Mouse (Mus musculus): ENCODE measurements around the gene Pcnx. TPM values are rescaled to one million over a fixed set of nuclear protein-coding genes. Genes with fewer than 3 reads are reported as not detected.

The Pcnx gene
- total RNA-seq, 1 experiment = 24.9 TPM

GRCm38 (mm10) chr12:81861199-81862085, 1.6 kb downstream of the Pcnx start:
- H3K4me3 ChIP-seq (ENCODE audit: insufficient read depth in 1 of 2, low read depth in 1 of 2, low read length in 2 of 2, poor library complexity in 1 of 2, severe bottlenecking in 1 of 2) = peak overlapping the region; percentile 91 to 99
- in situ Hi-C loops (cut with MboI; ENCODE audit: low sequenced_read_pairs in 2 of 2, unreplicated experiment in 2 of 2) = no loop called here
- DNase-seq (ENCODE audit: low read depth, low spot score) = no peak
- TF ChIP-seq MAFK (IDR thresholded peaks at IDR 0.05; ENCODE audit: insufficient read depth, low read depth, low read length) (no peak), HCFC1 (IDR thresholded peaks at IDR 0.05; ENCODE audit: borderline replicate concordance, insufficient read depth, low read length) (no peak), CHD2 (IDR thresholded peaks at IDR 0.05; ENCODE audit: low read depth, low read length) (no peak), ZC3H11A (IDR thresholded peaks at IDR 0.05; ENCODE audit: borderline replicate concordance, low read depth, low read length) (no peak), ZNF384 (IDR thresholded peaks at IDR 0.05; ENCODE audit: low read depth, low read length) (no peak)
- no peak overlapping the region for H3K27ac ChIP-seq (ENCODE audit: insufficient read depth, low read depth, low read length, poor library complexity, severe bottlenecking)
- no peaks in the 10 kb centered on the region for H3K36me3 ChIP-seq (ENCODE audit: control insufficient read depth, insufficient read depth, low read length, poor library complexity, severe bottlenecking)
- H3K4me1 ChIP-seq (ENCODE audit: control insufficient read depth in 2 of 2, insufficient read depth in 2 of 2, low read length in 2 of 2, poor library complexity in 1 of 2) = peaks cover 2 to 5% of the 10 kb centered on the region in 2 experiments; a peak in 2 of 4 replicates
- H3K9me3 ChIP-seq (ENCODE audit: control insufficient read depth, insufficient read depth, low read depth, low read length) = no peaks in the 10 kb centered on the region
- H3K9ac ChIP-seq (ENCODE audit: insufficient read depth, low read depth, low read length, poor library complexity, severe bottlenecking) = peak overlapping the region; percentile 97

GRCm38 (mm10) chr12:81862351-81862802, 2.6 kb downstream of the Pcnx start:
- H3K27ac ChIP-seq (ENCODE audit: insufficient read depth, low read depth, low read length, poor library complexity, severe bottlenecking) = no peak overlapping the region
- H3K9ac ChIP-seq (ENCODE audit: insufficient read depth, low read depth, low read length, poor library complexity, severe bottlenecking) = no peak overlapping the region
- no peaks in the 10 kb centered on the region for H3K36me3 ChIP-seq (ENCODE audit: control insufficient read depth, insufficient read depth, low read length, poor library complexity, severe bottlenecking)
- in situ Hi-C loops (cut with MboI; ENCODE audit: low sequenced_read_pairs in 2 of 2, unreplicated experiment in 2 of 2) = no loop called here
- H3K4me1 ChIP-seq (ENCODE audit: control insufficient read depth in 2 of 2, insufficient read depth in 2 of 2, low read length in 2 of 2, poor library complexity in 1 of 2) = peaks cover 2 to 5% of the 10 kb centered on the region in 2 experiments; a peak in 2 of 4 replicates
- H3K9me3 ChIP-seq (ENCODE audit: control insufficient read depth, insufficient read depth, low read depth, low read length) = no peaks in the 10 kb centered on the region
- TF ChIP-seq CHD2 (IDR thresholded peaks at IDR 0.05; ENCODE audit: low read depth, low read length) (no peak), HCFC1 (IDR thresholded peaks at IDR 0.05; ENCODE audit: borderline replicate concordance, insufficient read depth, low read length) (no peak), ZNF384 (IDR thresholded peaks at IDR 0.05; ENCODE audit: low read depth, low read length) (no peak)
- no peak for DNase-seq (ENCODE audit: low read depth, low spot score)
- H3K4me3 ChIP-seq (ENCODE audit: insufficient read depth in 1 of 2, low read depth in 1 of 2, low read length in 2 of 2, poor library complexity in 1 of 2, severe bottlenecking in 1 of 2) = no peak overlapping the region

GRCm38 (mm10) chr12:81863949-81864348, 4.1 kb downstream of the Pcnx start:
- H3K9me3 ChIP-seq (ENCODE audit: control insufficient read depth, insufficient read depth, low read depth, low read length) = no peaks in the 10 kb centered on the region
- H3K9ac ChIP-seq (ENCODE audit: insufficient read depth, low read depth, low read length, poor library complexity, severe bottlenecking) = no peak overlapping the region
- H3K4me3 ChIP-seq (ENCODE audit: insufficient read depth in 1 of 2, low read depth in 1 of 2, low read length in 2 of 2, poor library complexity in 1 of 2, severe bottlenecking in 1 of 2) = no peak overlapping the region
- H3K27ac ChIP-seq (ENCODE audit: insufficient read depth, low read depth, low read length, poor library complexity, severe bottlenecking) = no peak overlapping the region
- TF ChIP-seq MAFK (IDR thresholded peaks at IDR 0.05; ENCODE audit: insufficient read depth, low read depth, low read length) (no peak), CHD2 (IDR thresholded peaks at IDR 0.05; ENCODE audit: low read depth, low read length) (no peak), HCFC1 (IDR thresholded peaks at IDR 0.05; ENCODE audit: borderline replicate concordance, insufficient read depth, low read length) (no peak), ZNF384 (IDR thresholded peaks at IDR 0.05; ENCODE audit: low read depth, low read length) (no peak), ZC3H11A (IDR thresholded peaks at IDR 0.05; ENCODE audit: borderline replicate concordance, low read depth, low read length) (no peak)
- in situ Hi-C loops (cut with MboI; ENCODE audit: low sequenced_read_pairs in 2 of 2, unreplicated experiment in 2 of 2) = no loop called here
- peaks cover 2 to 5% of the 10 kb centered on the region in 2 experiments; a peak in 2 of 4 replicates for H3K4me1 ChIP-seq (ENCODE audit: control insufficient read depth in 2 of 2, insufficient read depth in 2 of 2, low read length in 2 of 2, poor library complexity in 1 of 2)
- no peaks in the 10 kb centered on the region for H3K36me3 ChIP-seq (ENCODE audit: control insufficient read depth, insufficient read depth, low read length, poor library complexity, severe bottlenecking)
- no peak for DNase-seq (ENCODE audit: low read depth, low spot score)

GRCm38 (mm10) chr12:81865183-81865582, 5.4 kb downstream of the Pcnx start:
- no peaks in the 10 kb centered on the region for H3K36me3 ChIP-seq (ENCODE audit: control insufficient read depth, insufficient read depth, low read length, poor library complexity, severe bottlenecking)
- in situ Hi-C loops (cut with MboI; ENCODE audit: low sequenced_read_pairs in 2 of 2, unreplicated experiment in 2 of 2) = no loop called here

More at GRCm38 (mm10) chr12:81865183-81865582, 5.4 kb downstream of the Pcnx start:
- peaks cover 2 to 5% of the 10 kb centered on the region in 2 experiments; a peak in 2 of 4 replicates for H3K4me1 ChIP-seq (ENCODE audit: control insufficient read depth in 2 of 2, insufficient read depth in 2 of 2, low read length in 2 of 2, poor library complexity in 1 of 2)
- TF ChIP-seq ZC3H11A (IDR thresholded peaks at IDR 0.05; ENCODE audit: borderline replicate concordance, low read depth, low read length) = no peak
- no peak for TF ChIP-seq HCFC1 (IDR thresholded peaks at IDR 0.05; ENCODE audit: borderline replicate concordance, insufficient read depth, low read length)
- no peak for TF ChIP-seq ZNF384 (IDR thresholded peaks at IDR 0.05; ENCODE audit: low read depth, low read length)
- DNase-seq (ENCODE audit: low read depth, low spot score) = no peak
- no peak overlapping the region for H3K9ac ChIP-seq (ENCODE audit: insufficient read depth, low read depth, low read length, poor library complexity, severe bottlenecking)
- H3K9me3 ChIP-seq (ENCODE audit: control insufficient read depth, insufficient read depth, low read depth, low read length) = no peaks in the 10 kb centered on the region
- no peak overlapping the region for H3K27ac ChIP-seq (ENCODE audit: insufficient read depth, low read depth, low read length, poor library complexity, severe bottlenecking)
- H3K4me3 ChIP-seq (ENCODE audit: insufficient read depth in 1 of 2, low read depth in 1 of 2, low read length in 2 of 2, poor library complexity in 1 of 2, severe bottlenecking in 1 of 2) = no peak overlapping the region
